Mouse (Mus musculus) forebrain, embryonic 16.5 days (tissue): ENCODE results near the gene Rnf220. TPM values are rescaled to one million over a fixed set of nuclear protein-coding genes. Genes with fewer than 3 reads are reported as not detected.

Experiments used
- ATAC-seq: fragments of 200-750 bp; cut with Nextera tagmentation; 2 replicates; pipeline ENCODE4 v1.8.0; 2017; ENCODE audit warnings: mild to moderate bottlenecking, moderate library complexity
- H3K27ac ChIP-seq: fragments of 300-500 bp; sonication (generic); 2 replicates; pipeline ENCODE4 v1.5.1; 2014; ENCODE audit warnings: low read length, control low read depth
- H3K27me3 ChIP-seq: fragments of 300-500 bp; sonication (generic); replicated peaks from 2 replicates; pipeline ENCODE4 v1.6.1; 2014; ENCODE audit warnings: low read length; ENCODE audit not compliant: control insufficient read depth, insufficient read depth
- H3K36me3 ChIP-seq: fragments of 300-500 bp; sonication (generic); 2 replicates; pipeline ENCODE4 v1.6.1; 2014; ENCODE audit not compliant: control insufficient read depth, insufficient read depth
- H3K4me1 ChIP-seq: fragments of 300-500 bp; sonication (generic); replicated peaks from 2 replicates; pipeline ENCODE4 v1.6.1; 2014; ENCODE audit warnings: low read length; ENCODE audit not compliant: control insufficient read depth, insufficient read depth
- H3K4me2 ChIP-seq: fragments of 300-500 bp; sonication (generic); 2 replicates; pipeline ENCODE4 v1.6.1; 2014; ENCODE audit warnings: mild to moderate bottlenecking, low read length, control low read depth
- H3K4me3 ChIP-seq: fragments of 300-500 bp; sonication (generic); replicated peaks from 2 replicates; pipeline ENCODE4 v1.5.1; 2014; ENCODE audit warnings: mild to moderate bottlenecking, low read length, control low read depth
- H3K9ac ChIP-seq: fragments of 300-500 bp; sonication (generic); replicated peaks from 2 replicates; pipeline ENCODE4 v1.6.1; 2014; ENCODE audit warnings: low read depth, low read length, control low read depth
- H3K9me3 ChIP-seq: fragments of 300-500 bp; sonication (generic); 2 replicates; pipeline ENCODE4 v1.6.1; 2016; ENCODE audit warnings: low read length; ENCODE audit not compliant: control insufficient read depth
- WGBS: fragments of 180-500 bp; shearing (Covaris S2); extraction: QIAGEN DNeasy Blood & Tissue Kit; methylation state at CpG from one replicate; pipeline ENCODE4 v1.1.7; 2014; 5-methylcytosine and 5-hydroxymethylcytosine counted together
- polyA plus RNA-seq: library from polyadenylated mRNA; unstranded; fragments of >200 nt; fragmentation: Nextera tagmentation; extraction: Ambion mirVana; gene quantifications from 2 replicates; pipeline ENCODE4 v1.2.1, GENCODE M21; 2015

Gene Rnf220
- polyA plus RNA-seq, 1 experiment from 2014 or later, result 129 TPM

- Histone ChIP-seq H3K4me2 (no peak overlapping the region), H3K27ac (no peak overlapping the region), H3K4me3 (no peak overlapping the region), H3K27me3 (no peaks in the 10 kb centered on the region), H3K36me3 (no peaks in the 10 kb centered on the region), H3K9ac (no peak overlapping the region), H3K9me3 (no peaks in the 10 kb centered on the region), H3K4me1 (no peaks in the 10 kb centered on the region)
- ATAC-seq, result no peak
- WGBS, result 67% methylated on average over 2 of the region's 2 CpGs
Observed at GRCm38 (mm10) chr4:117325076-117325475, 171.8 kb downstream of the Rnf220 start.

GRCm38 (mm10) chr4:117323515-117324344 is 173.1 kb downstream of the Rnf220 start:
- ATAC-seq, result peak; percentile 38; the same call in 1 of the 2 replicates
- WGBS, result 22% methylated on average over 14 of the region's 14 CpGs
- H3K9me3 ChIP-seq, result no peaks in the 10 kb centered on the region

DNA sequence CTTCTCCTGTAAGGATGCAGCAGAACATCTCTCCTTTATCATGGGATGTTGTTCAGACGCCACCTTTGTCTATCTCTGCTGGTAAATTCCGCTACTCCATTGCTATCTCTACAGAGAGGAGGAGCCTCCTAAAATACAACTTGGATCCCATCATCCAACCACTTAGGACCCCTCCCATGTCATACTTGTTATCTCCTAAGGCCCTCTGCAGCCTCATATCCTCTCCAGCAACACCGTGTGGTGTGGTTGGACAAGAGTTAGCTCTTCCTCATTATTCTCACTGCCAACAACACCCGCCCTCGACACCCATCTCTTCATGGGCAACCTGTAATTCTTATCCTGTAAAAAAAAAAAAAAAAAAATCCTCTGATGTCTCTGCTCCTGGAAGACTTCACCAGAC is 175.8 kb downstream of the Rnf220 start:
- Histone ChIP-seq H3K9me3 (no peaks in the 10 kb centered on the region), H3K36me3 (no peaks in the 10 kb centered on the region), H3K27ac (no peak overlapping the region), H3K9ac (no peak overlapping the region), H3K4me2 (no peak overlapping the region), H3K4me3 (no peak overlapping the region), H3K4me1 (peaks cover 13% of the 10 kb centered on the region), H3K27me3 (peaks cover 4% of the 10 kb centered on the region; the same call in 1 of the 2 replicates)
- no peak for ATAC-seq
- 90% methylated on average over 5 of the region's 5 CpGs for WGBS

More at GRCm38 (mm10) chr4:117323515-117324344, 173.1 kb downstream of the Rnf220 start:
- Histone ChIP-seq H3K9ac (no peak overlapping the region), H3K4me3 (no peak overlapping the region), H3K4me2 (no peak overlapping the region), H3K4me1 (no peaks in the 10 kb centered on the region), H3K27ac (no peak overlapping the region), H3K27me3 (no peaks in the 10 kb centered on the region), H3K36me3 (no peaks in the 10 kb centered on the region)

GRCm38 (mm10) chr4:117318508-117318907 is 178.3 kb downstream of the Rnf220 start:
- H3K27ac ChIP-seq, result no peak overlapping the region
- no peak overlapping the region for H3K9ac ChIP-seq
- peaks cover 11% of the 10 kb centered on the region for H3K27me3 ChIP-seq
- WGBS, result 96% methylated on average over 9 of the region's 9 CpGs
- no peaks in the 10 kb centered on the region for H3K36me3 ChIP-seq
- H3K4me2 ChIP-seq, result no peak overlapping the region
- no peak overlapping the region for H3K4me3 ChIP-seq
- H3K4me1 ChIP-seq, result peaks cover 13% of the 10 kb centered on the region
- H3K9me3 ChIP-seq, result no peaks in the 10 kb centered on the region
- no peak for ATAC-seq

GRCm38 (mm10) chr4:117317701-117318190 is 179.1 kb downstream of the Rnf220 start:
- H3K9me3 ChIP-seq, result no peaks in the 10 kb centered on the region
- H3K4me2 ChIP-seq, result peak overlapping the region; percentile 50
- WGBS, result 22% methylated on average over 18 of the region's 18 CpGs
- H3K27ac ChIP-seq, result no peak overlapping the region
- peaks cover 12% of the 10 kb centered on the region for H3K27me3 ChIP-seq
- no peaks in the 10 kb centered on the region for H3K36me3 ChIP-seq
- peak; percentile 38; the same call in 1 of the 2 replicates for ATAC-seq
- H3K9ac ChIP-seq, result peak overlapping the region; percentile 35
- peak overlapping the region; percentile 23 for H3K4me3 ChIP-seq
- peaks cover 13% of the 10 kb centered on the region for H3K4me1 ChIP-seq

DNA sequence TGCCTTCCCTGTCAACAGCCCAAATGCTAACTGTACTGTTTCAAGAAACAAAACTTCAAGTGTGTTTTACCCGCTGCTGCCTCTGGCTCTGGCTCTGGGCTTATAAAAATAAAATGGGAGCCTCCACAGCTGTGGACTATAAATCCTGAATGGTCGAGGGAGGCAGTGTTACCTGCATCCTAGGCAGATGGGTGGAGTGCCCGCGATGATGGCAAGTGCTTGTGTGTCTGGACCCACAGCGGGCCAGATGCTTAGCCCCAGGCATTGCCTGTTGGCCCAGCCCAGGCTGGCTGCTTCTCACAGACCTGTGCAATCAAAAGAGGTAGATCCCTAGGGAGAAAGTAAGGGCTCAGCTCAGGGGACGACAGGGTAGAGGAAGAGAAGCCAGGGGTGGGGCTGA is 180.1 kb downstream of the Rnf220 start:
- peak overlapping the region; percentile 9; the same call in 1 of the 2 replicates for H3K9ac ChIP-seq
- H3K4me2 ChIP-seq, result no peak overlapping the region
- H3K27ac ChIP-seq, result no peak overlapping the region
- peaks cover 12% of the 10 kb centered on the region for H3K27me3 ChIP-seq
- no peak overlapping the region for H3K4me3 ChIP-seq
- no peaks in the 10 kb centered on the region for H3K36me3 ChIP-seq
- H3K9me3 ChIP-seq, result no peaks in the 10 kb centered on the region
- ATAC-seq, result no peak
- peaks cover 13% of the 10 kb centered on the region for H3K4me1 ChIP-seq
- WGBS, result 54% methylated on average over 6 of the region's 6 CpGs

GRCm38 (mm10) chr4:117314849-117315500 is 181.9 kb downstream of the Rnf220 start:
- peaks cover 13% of the 10 kb centered on the region for H3K4me1 ChIP-seq
- H3K4me2 ChIP-seq, result no peak overlapping the region
- H3K27me3 ChIP-seq, result peaks cover 12% of the 10 kb centered on the region
- no peak overlapping the region for H3K9ac ChIP-seq
- H3K36me3 ChIP-seq, result no peaks in the 10 kb centered on the region
- 78% methylated on average over 16 of the region's 16 CpGs for WGBS
- H3K4me3 ChIP-seq, result no peak overlapping the region
- H3K27ac ChIP-seq, result no peak overlapping the region
- no peaks in the 10 kb centered on the region for H3K9me3 ChIP-seq
- no peak for ATAC-seq

DNA sequence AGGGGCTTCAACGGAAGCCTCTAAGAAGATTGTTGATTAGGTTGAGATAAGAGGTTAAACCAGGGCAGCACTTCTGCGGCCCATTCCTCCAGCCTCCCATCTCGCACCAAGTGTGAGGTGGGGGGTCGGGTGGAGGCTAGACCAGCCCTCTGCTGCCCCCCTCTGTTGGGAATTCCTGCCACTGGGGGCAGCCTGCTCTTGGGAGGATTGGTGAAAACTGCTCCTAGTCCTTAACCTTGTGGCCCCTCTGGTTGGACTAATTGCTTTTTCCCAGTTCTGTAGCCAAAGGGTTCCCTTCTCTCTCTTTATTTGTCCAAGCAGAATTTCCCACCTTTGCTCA is 183.8 kb downstream of the Rnf220 start:
- H3K4me3 ChIP-seq, result no peak overlapping the region
- no peaks in the 10 kb centered on the region for H3K36me3 ChIP-seq
- peaks cover 12% of the 10 kb centered on the region for H3K4me1 ChIP-seq
- H3K27ac ChIP-seq, result no peak overlapping the region
- H3K4me2 ChIP-seq, result no peak overlapping the region
- 1% methylated on average over 4 of the region's 4 CpGs for WGBS
- no peaks in the 10 kb centered on the region for H3K9me3 ChIP-seq
- ATAC-seq, result no peak
- no peak overlapping the region for H3K9ac ChIP-seq
- peaks cover 12% of the 10 kb centered on the region for H3K27me3 ChIP-seq

DNA sequence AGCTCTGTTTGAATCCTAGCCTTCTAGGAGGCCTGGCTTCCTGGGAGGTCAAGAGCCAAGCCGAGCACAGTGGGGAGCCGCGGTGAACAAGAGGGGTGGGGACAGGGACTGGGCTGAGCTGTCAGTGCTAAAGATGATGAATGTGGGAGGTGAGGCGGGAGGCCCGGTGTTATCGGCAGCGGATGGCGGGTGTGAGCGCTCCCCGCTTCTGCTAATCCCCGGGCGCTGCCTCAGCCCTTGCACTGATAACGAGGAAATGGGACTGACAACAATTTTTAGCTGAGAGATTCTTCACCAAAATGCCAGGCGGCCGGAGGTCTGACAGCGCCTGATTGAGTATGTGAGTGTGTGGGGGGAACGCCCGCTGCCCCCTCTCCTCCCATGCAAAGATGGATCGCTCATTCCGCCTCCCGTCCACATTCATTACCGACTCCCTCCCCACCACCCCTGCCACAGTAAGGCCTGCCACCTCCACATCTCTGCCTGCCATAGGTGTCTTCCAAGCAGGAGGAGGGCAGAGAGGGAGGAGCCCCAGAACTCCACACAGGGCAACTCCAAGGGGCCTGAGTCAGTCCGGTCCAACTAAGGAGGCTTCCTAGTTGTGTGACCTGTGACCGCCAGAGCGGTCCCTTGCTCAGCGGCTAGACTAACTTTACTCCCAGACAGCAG is 184.3 kb downstream of the Rnf220 start:
- WGBS, result 12% methylated on average over 26 of the region's 26 CpGs
- H3K9ac ChIP-seq, result no peak overlapping the region
- H3K27ac ChIP-seq, result no peak overlapping the region

More for the DNA sequence above, 184.3 kb downstream of the Rnf220 start:
- no peak overlapping the region for H3K4me3 ChIP-seq
- peaks cover 7% of the 10 kb centered on the region; the same call in 1 of the 2 replicates for H3K4me1 ChIP-seq
- peaks cover 12% of the 10 kb centered on the region for H3K27me3 ChIP-seq
- 0 out of 2 replicates have a peak overlapping the region, but pooled peaks have one; percentile 2 for H3K4me2 ChIP-seq
- ATAC-seq, result no peak
- no peaks in the 10 kb centered on the region for H3K36me3 ChIP-seq
- H3K9me3 ChIP-seq, result no peaks in the 10 kb centered on the region
